Mouse (Mus musculus) layer of hippocampus, adult 8-10 months (tissue): ENCODE measurements around the gene Eif2s1. TPM values are rescaled to one million over a fixed set of nuclear protein-coding genes. Genes with fewer than 3 reads are reported as not detected.

Source experiments
- DNase-seq, 2 experiments: peaks; one replicate each; pipeline ENCODE4 v3.0.0; 2022; ENCODE audit warnings: low spot score in 2 of 2
- total RNA-seq, 4 experiments: library from RNA; stranded (reverse); gene quantifications; 2 replicates each; pipeline ENCODE4 v1.2.4; 2022

Gene Eif2s1
- 10 to 100 TPM; 46.6 to 56.8 (median 50.9) TPM for total RNA-seq

DNA sequence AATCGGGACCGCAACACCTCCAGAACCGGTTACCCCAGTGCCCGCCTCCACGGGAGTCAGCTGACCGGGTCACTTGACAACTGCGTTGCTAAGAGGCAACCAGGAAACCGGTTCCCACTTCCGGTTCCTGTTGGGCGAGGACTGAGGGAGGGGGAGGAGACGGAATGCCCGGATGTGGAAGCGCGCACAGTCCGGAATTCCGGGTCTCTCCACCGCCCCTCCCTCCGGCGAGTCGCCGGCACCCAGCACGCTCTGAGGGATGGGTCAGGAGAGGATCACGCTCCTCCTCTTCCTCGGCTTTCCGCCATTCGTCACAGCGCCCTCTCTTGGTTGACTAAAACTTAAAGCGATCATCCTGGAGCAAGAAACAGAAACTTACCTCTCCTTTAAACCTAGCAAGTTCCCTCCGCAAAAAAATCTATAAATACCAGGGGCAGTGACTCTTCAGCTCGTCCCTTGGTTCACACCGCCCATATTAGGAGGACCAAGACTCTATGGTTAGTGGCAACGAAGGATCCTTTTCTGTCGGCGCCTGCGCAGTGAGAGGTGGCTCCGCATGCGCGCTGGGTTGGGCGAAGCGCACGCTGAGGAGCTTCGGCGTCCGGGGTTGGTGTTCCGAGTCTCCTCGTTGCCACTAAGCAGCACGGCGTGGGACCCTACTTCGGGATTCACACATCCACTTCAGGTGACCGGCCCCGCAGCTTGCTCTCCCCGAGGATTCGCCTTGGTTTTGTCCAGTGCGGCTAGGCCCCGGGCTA lies at the start of gene Eif2s1, which contains the start of gene Atp6v1d:
Gene Eif2s1, plus strand, starts transcription at position 324 of the 758 bp plus-strand sequence.
Gene Atp6v1d, minus strand, starts transcription at position 143 of the 758 bp plus-strand sequence.
- DNase-seq, result peak; percentile 99

DNA sequence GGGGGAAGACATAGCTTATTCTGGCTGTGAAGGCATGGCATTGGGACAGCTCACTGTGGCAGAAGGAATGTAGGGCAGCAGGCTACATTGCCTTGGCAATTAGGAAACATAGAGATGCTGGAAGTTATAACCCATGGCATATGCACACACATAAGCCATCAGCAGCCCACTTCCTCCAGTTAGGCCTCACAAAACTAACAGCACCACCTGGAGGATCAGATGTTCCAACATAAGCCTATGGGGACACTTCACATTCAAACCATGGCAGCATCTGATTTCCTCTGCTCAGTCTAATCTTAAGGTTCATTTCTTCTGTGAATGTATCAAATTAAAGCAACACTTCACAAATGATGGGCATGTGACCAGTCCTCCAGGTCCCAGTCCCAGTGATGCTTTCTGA lies 47.2 kb upstream of the Eif2s1 start:
- no peak for DNase-seq

DNA sequence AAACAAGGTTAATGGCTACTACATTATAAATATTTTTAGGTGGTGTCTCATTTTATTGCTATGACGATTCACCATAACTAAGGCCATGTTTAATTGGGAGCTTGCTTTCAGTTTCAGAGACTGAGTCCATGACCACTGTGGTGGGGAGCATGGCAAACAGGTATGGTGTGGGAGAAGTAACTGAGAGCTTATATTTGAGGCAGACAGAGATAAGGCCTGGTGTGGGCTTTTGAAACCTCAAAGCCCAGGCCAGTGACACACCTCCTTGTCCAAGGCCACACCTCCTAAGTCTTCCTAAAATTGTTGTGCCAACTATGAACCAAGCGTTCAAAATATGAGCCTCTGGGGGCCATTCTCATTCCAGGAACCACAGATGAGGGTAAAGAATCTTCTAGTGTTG lies 27.1 kb upstream of the Eif2s1 start:
- DNase-seq, result no peak

DNA sequence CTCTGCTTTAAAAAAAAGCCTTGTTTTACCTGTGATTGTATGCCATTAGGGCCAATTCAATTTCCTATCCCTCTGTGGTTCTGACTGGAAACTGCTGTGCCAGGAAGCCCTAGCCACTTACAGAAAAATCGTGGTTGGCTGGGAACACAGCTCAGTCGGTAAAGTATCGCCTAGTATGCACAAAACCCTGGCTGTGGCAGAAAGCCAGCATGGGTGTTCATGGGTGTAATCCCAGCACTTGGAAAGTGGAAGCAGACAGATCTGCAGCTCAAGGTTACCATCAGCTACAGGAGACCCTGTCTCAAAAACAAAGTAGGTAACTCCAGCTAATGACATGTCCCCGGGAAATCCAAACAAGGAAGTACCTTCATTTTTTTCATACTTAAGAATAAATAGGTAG lies 21.7 kb upstream of the Eif2s1 start:
- no peak for DNase-seq

DNA sequence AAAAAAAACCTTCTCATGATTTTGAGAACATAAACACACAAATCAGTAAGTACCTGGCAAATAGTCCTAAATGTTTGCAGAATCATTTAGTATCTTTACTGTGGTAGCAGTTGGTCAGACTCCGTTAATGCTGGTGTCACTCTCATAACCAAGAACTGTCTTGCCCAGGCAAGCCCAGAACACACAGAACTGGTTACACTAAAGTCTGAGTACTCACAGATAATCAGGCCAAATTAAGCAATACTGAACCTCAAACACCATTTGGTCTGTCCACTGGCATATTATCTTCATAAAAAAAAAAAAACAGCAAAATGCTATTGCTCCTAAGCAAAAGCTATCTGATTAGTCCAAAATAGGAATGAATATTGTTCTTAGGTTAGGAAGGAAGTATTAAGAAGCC lies 19.2 kb upstream of the Eif2s1 start:
- DNase-seq, result no peak

DNA sequence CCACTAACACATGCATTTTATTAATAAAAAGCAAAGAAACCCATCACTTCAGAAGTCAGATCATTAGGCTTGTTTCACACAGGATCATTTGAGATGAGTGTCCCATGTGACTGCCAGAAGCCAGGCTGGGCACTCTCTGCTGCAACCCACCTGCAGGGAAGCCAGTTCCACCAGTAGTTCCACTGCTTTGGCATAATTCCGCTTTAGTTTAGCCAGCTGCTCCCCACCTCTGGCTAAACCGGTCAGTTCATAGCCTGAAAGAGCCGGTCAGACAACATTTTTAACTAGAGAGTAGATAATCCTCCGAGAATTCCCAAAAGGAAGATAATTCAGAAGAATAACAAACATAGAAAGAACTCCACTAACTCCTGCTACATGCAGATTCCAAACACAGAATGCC lies 13.4 kb upstream of the Eif2s1 start:
- no peak for DNase-seq

DNA sequence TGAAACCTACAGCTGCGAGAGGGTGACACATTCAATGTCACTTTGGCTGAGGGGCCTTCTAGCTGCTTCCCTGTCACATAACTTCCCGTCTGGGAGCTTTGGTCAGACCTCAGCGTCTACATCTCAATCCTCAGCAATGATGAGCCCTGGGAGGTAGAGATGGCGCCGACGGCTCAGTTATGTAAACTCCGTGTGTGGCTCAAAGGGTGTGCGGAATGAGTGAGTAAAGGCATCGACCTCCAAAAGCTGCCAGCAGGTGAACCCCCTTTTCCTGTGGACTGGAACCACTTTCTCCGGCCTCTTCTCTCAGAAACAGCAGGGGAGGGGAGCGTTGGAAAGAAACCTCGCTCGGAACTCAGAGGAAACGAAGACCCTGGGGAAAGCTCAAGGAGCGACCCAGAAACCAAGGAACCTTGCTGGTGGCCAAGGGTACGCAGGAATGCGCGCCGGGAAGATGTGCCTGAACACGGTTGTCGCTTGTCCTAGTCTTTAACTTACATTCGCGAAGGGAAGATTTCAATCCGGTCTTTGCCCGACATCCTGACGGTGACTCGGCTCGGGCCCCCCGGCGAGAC lies 611 bp upstream of the Eif2s1 start:
- DNase-seq, result peak in 1 of 2 experiments; percentile 21

DNA sequence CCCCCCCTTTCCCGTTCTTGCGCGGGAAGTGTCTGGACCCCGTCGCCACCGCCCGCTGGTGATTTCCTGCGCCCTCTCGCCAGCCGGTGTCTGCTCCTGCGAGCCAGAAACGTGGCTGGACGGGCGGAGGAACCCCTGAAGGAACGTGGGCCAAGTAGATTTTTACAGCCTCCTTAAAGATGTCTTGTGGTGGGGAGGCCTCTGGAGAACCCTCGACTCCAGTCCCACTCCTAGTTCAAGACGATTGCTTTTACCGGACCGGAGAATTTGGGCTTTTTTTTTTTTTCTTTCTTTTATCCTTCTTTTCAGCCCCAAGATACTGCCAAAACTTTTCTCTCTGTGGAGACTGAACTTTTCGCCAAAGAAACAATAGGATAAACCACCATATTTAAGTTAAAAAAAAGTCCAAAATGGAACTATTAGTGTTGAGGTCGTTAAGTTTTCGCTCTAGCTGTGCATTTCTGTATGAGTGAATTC lies 673 bp downstream of the Eif2s1 start:
- no peak for DNase-seq

DNA sequence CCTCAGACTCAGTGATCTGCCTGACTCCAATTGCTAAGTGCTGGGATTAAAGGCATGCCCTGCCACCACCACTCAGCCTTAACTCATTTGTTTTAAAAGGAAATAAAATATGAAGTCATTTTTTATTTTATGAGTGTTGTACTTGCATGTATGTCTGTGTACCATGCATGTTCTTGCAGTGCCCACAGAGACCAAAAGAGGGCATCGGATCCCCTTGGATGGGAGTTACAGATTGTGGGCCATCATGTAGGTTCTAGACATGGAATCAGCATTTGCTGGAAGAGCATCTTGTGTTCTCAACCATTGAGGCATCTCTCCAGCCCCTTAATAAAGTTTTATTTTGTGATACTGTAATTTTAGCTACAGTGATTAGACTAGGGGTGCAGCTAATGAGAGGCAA lies 3.8 kb downstream of the Eif2s1 start:
- DNase-seq, result no peak

DNA sequence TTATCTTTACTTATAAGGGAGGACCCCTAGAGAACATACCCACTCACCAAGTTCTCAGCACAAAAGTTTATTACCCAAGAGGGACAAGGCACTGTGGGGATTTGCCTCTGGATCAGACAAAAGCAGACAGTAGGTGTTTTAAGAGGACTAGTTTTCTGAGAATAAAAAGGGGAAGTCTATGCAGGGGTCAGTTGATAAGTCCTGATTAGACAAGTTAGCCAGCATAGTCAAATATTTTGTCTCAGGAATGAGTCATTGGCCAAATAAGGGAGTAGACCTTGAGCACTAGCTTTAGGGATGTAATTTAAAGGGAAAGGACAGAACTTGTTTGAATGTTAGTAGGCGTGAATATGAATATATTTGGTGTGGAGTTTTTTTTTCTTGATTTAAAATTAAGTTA lies 6.5 kb downstream of the Eif2s1 start:
- DNase-seq, result no peak

DNA sequence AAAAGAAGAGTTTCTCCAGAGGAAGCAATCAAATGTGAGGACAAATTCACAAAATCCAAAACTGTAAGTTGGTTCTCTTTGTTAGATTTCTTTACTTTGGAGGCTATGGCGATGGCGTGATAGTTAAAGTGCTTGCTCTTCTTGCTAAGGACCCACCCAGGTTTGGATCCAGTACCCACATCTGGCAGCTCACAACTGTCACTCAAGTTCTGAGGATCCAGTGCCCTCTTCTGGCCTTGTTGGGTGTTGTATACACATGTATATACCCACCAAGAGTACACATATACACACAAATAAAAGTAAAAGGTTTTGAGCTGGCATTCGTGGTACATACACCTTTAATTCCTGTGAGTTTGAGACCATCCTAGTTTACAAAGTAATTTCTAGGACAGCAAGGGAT lies 13.0 kb downstream of the Eif2s1 start:
- no peak for DNase-seq

DNA sequence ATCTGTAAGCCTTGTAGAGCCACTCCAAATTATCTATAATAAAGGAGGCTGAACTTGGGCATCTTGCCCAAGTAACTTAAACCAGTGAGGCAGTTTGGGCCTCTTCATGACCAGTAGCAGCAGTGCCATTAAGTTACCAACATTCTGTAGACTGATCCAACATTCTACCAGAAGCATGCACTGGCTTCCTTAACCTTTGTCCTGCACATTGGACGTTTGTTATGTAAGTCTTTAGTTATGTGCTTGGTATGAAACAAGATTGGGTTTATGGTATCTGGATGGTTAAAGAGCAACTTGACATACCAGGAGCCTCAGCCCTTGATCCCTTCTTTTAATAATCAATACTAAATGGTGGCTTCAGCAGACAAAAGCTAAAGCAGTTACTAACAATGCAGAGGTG lies 28.4 kb downstream of the Eif2s1 start:
- DNase-seq, result no peak

DNA sequence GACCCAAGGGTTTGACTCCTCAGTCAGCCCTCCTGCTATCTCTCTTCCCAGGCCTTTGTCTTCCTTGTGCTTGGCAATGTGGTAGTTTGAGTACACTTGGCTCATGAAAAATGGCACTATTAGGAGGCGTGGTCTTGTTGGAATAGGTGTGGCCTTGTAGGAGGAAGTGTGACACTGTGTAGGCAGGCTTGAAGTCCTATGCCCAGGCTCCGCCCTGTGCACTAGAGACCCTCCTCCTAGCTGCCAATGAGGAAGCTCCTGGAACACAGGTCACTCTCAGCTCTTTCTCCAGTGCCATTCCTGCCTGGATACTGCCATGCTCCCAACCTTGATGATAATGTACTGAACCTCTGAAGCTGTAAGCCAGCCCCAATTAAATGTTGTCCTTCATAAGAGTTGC lies 29.5 kb downstream of the Eif2s1 start:
- DNase-seq, result no peak

DNA sequence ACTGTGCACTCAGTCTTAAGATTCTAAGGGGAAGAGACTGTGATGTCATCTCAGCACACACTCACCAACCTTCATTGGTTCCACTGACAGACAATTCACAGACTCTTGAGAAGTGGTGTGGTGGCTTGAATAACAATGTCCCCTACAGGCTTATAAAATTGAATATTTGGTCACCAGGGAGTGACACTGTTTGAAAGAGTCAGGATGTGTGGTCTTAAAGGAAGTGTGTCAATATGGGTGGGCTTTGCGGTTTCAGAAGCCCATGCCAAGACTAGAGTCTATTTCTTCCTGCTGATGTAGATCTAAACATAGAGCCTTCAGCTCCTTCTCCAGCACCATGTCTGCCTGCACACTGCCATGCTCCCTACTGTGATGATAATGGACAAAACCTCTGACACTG lies 36.2 kb downstream of the Eif2s1 start:
- no peak for DNase-seq

DNA sequence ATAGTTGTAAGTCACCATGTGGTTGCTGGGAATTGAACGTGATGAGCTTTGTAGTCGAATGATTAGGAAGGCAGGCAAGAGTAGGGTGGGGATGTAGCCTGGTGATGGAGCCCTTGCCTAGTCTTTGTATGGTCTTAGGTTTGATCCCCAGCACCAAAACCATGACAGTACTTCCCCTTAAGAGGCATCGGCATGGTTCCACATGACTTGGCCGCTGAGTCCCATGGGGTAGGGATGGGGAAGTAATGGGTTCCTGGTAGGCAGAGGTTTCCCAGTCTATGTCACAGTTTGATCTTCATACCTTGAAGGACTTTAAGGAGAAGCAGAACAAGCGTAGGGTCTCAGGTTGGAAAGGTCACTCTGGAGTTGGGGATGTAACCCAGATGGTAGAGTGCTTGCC lies 39.8 kb downstream of the Eif2s1 start:
- no peak for DNase-seq

DNA sequence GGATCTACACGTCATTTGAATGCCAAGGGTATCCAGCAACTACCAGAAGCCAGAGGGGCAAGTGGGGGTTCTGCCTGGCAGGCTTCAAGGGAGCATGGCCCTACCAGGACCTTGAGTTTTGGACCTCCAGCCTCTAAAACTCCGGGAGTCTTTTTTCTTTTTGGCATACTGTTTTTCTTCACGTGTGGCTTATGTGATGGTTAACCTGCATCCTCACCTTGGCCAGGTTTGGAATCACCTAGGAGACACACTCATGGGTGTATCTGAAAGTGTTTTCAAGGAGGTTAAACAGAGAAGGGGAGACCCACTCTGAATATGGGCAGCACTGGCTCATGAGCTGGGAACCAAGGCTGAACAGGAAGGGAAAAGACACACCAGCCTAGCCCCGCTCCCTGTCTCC lies 41.7 kb downstream of the Eif2s1 start:
- no peak for DNase-seq

DNA sequence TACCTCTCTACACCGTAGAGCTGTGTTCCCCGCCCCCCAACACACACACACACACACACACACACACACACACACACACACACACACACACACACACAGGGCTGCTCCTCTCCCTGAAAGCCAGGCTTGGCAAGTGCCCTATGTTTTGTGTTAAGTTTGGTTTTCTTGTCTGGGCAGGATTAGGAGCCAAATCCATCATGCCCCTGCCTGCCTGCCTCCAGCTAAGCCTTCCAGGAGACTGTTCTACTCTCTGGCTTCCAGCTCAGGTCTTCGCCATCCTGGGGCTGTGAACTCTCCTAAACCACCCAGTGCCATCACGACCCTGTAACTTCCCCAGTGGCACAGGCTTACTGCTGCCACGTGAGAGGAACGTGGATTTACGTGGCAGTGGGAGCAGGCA lies 42.9 kb downstream of the Eif2s1 start:
- DNase-seq, result no peak

DNA sequence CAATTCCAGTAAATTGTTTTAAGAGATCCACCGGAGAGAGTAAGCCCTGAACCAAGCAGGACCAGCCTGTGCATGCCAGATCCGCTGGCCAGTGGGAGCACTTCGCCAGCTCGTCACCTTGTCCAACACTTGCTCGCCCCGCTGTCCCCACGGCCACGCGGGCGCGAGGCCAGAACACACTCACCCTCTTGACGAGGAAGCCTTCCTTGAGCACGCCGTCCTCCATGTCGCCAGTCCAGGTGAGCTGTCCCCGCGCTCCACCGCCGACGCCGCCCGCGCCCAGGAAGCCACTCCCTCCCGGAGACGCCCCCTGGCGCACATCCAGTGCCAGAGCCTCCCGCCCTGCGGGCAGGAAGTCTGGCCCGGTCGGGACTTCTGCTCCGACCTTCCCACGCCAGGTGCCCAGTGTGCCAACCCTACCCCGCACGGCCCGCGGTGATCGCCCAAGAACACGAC lies 45.1 kb downstream of the Eif2s1 start, which contains the start of gene Plek2:
Gene Plek2, minus strand, starts transcription at position 258 of the 456 bp plus-strand sequence.
- DNase-seq, result no peak

DNA sequence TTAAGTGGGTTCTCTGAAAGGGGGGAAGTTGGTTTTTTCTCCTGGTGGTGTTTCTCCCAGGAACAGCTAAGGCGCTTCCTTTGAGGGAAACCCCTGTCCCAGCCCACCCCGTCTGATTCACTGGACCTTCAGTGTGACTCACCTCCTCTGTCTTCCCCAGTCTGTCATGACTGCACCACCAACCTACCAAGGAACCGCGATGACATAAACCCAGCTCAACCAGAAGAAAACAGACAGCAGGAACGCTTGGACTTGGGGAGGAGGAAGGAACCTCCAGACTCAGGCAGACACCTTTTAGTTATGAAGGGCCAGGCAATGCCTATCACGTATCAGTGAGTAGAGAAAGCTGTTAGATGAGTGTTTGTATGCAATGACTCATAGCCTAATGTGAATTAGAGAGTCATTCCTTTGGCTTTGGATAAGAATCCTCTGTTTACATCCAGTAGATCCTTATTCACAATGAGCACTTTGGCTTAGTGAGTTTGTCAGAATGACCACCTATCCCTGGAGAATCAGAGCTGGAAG lies 46.5 kb downstream of the Eif2s1 start:
- no peak for DNase-seq

DNA sequence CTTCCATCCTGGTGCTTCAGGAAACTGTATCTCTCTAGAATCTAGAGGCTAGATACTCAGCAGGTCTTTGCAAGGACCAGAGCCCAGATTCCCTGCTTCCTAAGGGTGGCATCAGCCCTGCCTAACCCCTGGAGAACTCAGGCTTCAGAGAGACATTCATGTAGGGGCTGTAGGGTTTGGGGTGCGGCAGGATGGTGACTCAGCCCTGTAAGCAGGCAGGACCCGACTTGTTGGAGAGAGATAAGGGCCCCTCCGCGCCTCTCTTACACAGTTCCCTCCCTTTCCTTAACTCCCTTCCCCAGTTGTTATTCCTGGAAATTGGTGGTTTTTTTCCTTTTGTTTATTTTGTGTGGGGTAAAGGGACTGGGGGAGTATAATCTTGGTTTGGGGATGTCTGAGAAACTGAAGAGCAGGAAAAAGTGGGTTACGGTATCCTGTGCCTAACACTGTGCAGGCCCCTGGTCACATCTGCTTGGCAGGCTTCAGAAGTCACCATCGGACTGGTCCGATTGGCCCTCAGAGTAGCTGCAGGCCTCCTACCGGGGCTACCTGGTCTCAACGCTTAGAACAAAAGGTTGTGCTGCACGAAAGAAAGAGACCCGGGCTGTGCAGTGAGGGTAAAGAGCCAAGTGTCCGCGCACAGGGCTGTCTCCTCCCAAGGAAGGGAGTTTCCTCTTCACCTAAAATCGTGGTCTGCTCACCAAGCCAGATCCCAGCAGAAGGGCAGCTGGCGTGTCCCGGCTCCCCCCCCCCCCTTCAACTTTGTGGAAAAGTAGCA lies 49.3 kb downstream of the Eif2s1 start:
- DNase-seq, result no peak

DNA sequence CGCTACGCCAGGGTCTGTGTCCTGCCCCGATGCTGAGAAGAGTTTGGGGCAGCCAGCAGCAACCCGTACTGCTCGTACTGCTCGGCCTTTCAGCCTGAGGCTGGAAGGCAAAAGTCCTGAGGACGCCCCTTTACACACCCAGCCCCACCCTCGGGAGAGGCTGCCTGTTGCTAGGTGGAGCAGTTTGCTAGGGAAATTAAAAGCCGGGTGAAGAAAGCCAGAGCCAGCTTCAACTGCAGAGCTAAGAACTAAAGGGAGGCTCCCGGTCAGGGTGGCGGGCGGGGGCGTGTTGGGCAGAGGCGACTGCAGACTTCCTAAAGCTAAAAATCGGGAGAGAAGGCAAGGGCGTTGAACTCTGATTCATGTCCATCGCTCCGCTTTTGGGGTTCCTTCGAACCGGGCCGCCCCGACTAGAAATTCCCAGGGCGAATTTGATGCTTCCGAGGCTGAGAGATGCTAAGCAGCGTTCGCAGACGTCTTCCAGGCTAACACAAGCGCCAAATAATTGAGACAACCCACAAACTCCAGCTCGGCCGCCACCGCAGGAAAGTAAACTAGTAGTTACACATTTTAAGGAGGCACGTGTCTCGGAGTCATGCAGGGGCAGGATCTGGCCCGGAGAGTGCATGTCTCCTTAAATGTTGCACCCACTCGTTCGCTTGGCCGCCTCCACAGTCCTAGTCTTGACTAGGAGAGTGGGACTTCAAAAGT lies 50.2 kb downstream of the Eif2s1 start:
- DNase-seq, result no peak
